Mouse (Mus musculus) E14TG2a.4 (cell line): Measurements from ENCODE around the gene Tle4.

Experiments
- CTCF ChIP-seq: conservative IDR thresholded peaks from 2 replicates; pipeline ENCODE4 v1.5.1; 2014; ENCODE audit warnings: low read length
- NANOG ChIP-seq: IDR thresholded peaks from 2 replicates; pipeline ENCODE4 v1.6.1; 2014; ENCODE audit warnings: borderline replicate concordance, low read length, mixed read lengths

- no peak for TF ChIP-seq CTCF
- TF ChIP-seq NANOG, result no peak
These were observed 79.3 kb downstream of the Tle4 start for GRCm38 (mm10) chr19:14518438-14519044.
